Mouse (Mus musculus) activated CD4-positive, CD25-positive, alpha-beta regulatory T cell (primary cell): ENCODE results near the gene Zdhhc4. TPM values are rescaled to one million over a fixed set of nuclear protein-coding genes. Genes with fewer than 3 reads are reported as not detected.

Source experiments
- polyA plus RNA-seq, 2 experiments: library from polyadenylated mRNA; unstranded; fragments of 100-300 nt; shearing (Covaris generic); gene quantifications; one replicate each; pipeline ENCODE4 v1.2.1; 2017

Zdhhc4 gene
- polyA plus RNA-seq, result 100 to 1,000 TPM in 1 of 2 experiments, 10 to 100 TPM in 1; 90.3 to 105 TPM

DNA sequence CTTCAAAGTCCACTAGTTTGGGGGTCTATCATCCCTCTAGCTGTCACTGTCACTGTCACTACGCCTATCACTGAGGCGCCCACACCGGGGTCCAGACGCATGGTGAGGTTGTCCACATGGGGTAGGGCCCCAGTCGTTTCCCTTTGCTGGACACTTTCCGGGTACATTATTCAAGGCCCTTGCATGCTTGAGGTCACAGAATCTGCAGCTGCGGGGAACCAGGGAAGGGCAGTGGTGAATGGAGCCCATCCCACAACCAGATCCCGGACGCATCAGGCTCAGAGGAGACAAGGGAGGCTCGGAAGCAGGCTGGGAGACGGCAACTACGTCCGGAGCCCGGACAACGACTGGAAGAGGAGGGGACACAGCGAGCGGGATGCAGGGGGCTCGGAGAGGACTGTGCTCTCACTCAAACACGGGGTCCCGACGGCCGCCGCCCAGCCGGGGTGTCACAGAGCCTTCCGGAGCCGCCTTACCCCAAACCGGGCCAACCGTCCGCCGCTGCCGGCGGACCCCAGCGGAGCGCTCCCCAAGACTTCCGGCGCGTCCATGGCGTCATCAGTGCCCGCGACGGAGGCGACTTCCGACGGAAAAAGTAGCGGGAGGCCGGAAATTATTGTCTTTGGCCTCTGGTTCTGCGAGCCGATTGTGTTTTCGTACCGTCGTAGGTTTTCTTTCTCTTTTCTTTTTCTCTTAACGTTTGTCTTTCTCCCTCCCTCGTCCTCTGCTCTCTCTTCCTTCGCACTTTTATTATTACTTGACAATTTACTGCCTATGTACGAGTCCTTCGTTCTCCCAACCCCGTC is at the start of gene Zdhhc4:
Zdhhc4 (minus strand) TSS at position 567 of the 806 bp plus-strand sequence.

DNA sequence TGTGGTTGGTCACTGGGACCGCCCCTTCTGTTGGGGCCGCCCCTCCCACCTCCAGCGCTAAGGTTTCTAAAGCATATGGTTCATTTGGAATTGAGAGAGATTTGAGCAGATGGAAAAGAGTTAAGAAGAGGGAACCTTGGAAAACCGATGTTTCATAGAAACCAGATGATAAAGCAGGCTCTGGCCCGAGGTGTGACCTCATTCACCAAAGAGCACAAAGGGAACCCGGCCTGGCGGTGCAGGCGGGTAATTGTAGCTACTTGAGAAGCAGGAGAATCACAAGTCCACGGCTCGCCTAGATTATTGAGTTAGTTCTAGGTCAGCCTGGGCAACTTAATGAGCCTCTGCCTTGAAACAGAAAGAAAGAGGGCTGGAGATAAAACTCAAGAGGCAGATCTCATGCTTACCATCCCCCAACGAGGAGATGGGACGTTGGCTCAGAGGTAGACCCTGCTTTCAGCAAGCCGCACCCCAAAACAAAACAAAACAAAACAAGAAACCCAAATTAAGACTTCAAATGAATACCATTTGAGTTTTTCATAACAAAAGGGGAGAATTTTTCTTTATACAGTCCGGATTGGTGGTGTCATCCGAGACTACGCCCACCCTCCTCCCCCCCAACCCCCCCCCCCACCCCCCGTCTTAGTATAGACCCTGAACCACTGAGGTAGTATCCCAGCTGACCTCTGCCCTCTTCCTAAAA is 27.8 kb upstream of the Zdhhc4 start, which contains the start of gene Grid2ip:
Grid2ip (plus strand) TSS at position 653 of the 703 bp plus-strand sequence.

DNA sequence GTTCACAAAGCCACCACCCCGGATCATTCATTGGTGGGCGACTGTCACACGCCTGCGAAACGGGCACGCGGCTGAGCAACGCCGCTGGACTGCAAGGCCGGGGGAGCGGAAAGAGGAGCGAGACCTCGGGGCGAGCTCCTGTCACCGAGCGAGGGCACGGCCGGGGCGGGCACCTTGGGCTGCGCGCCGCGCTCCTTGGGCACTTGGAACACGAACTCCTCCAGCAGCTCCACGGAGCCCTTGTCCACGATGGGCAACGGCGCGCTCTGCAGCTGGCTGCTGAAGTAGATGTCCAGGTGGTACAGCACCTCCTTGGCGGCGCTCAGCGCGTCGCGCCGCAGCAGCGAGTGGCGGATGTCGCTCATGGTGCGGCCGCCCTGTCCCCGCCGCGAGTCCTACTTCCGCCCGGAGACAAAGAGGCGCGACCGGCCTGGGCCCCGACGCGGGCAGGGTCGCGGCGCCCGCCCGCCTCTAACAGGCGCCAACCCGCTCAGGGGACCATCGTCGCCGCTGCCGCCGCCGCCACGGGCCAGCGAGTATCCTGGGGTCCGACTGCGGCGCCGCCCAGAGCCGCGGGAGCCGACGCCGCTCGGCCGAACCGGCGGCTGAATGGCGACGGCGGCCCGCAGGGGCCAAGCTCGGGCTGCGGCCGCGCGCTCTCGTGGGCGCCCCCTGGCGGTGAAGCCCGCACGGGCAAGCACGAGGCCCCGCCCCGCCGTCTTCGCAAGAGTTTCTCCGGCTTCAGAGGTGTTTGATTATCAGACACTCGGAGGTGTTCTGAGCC is 14.1 kb downstream of the Zdhhc4 start, which contains the start of gene E130309D02Rik:
E130309D02Rik (minus strand) TSS at position 631 of the 784 bp plus-strand sequence.

DNA sequence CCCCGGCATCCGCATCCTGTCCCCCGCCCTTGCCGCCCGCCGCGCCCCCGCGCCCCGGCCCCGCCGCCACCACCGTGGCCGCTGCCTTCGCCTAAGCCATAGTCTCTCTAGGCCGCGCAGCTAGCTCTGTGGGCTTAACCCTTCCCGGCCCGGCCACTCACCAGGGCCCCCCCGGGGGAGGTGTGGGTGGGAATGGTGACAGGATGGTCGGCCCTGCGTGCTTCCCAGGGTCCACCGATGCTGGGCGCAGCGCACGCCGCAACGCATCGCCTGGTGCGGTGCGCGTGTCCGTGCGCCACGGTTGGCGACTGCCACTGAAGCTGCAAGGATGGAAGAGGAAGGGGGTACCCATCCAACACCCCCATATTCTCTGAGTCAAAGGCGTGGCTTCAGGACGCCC is 35.7 kb downstream of the Zdhhc4 start, which contains the start of gene Zfp853:
Zfp853 (minus strand) TSS at position 220 of the 400 bp plus-strand sequence.

DNA sequence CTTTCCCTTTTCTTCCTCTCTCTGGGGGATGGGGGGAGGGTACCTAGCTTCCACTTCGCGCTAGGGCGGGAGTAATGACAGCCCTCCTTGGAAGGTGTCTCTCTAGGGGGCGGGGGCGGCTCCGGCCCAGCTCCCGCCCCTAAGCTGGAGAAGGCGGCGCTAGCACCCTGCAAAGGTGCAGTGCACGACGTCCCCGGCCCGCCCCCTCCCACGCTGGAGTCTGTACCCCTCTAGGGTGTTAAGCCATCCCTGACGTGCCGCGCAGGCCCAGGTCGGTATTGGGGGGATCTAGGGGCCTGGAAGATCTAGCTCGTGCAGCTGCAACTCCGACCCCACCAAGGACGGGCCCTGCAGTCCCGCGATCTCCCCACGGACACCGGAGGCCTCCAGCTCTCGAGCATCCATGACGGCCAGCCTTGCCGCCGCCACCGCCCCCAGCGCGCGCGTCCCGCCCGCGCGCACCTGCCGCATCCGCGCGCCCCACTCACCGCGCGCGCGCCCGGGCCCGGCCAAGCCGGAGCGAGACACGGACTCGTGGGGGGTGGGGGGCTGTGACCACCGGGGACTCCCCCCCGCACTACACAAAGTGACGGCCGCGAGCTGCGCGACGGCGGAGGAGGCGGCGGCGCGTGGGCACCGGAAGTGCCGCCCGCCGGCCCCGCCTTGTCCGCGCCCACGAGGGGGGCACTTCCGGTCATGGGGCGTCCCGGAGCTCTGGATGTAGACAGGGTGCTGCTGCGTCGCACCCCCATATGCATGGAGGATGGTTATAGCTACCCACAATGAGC is 59.5 kb downstream of the Zdhhc4 start, which contains the start of gene Zfp316:
Zfp316 (minus strand) TSS at position 660 of the 788 bp plus-strand sequence.

Other genes with a start within 250 kb of the Zdhhc4 start
- 10 to 100 TPM; 28.0 to 44.2 TPM for gene Rnf216, start 216.3 kb downstream of the Zdhhc4 start, polyA plus RNA-seq
- gene Olfr718-ps1, start 181.7 kb downstream of the Zdhhc4 start, polyA plus RNA-seq, result under 1 TPM; 0.04 to 0.17 TPM
- gene Rbak, start 148.5 kb downstream of the Zdhhc4 start, polyA plus RNA-seq, result 10 to 100 TPM; 10.6 to 21.5 TPM
- gene Spdye4b, start 148.2 kb downstream of the Zdhhc4 start, polyA plus RNA-seq, result not detected
- gene Spdye4a, start 102.4 kb downstream of the Zdhhc4 start, polyA plus RNA-seq, result not detected
- gene Zfp12, start 94.1 kb downstream of the Zdhhc4 start, polyA plus RNA-seq, result 10 to 100 TPM; 13.6 to 18.5 TPM
- gene Zfp316, start 59.2 kb downstream of the Zdhhc4 start, polyA plus RNA-seq, result 1 to 10 TPM in 1 of 2 experiments, under 1 TPM in 1; 0.61 to 1.6 TPM
- not detected for gene Zfp853, start 35.6 kb downstream of the Zdhhc4 start, polyA plus RNA-seq
- gene E130309D02Rik, start 13.9 kb downstream of the Zdhhc4 start, polyA plus RNA-seq, result 10 to 100 TPM; 31.9 to 44.8 TPM
- gene Grid2ip, start 28.1 kb upstream of the Zdhhc4 start, polyA plus RNA-seq, result not detected
- 10 to 100 TPM; 33.5 to 35.0 TPM for gene Kdelr2, start 74.6 kb upstream of the Zdhhc4 start, polyA plus RNA-seq
- gene Daglb, start 135.3 kb upstream of the Zdhhc4 start, polyA plus RNA-seq, result 10 to 100 TPM in 1 of 2 experiments, 1 to 10 TPM in 1; 8.0 to 11.7 TPM
- gene Rac1, start 198.8 kb upstream of the Zdhhc4 start, polyA plus RNA-seq, result 100 to 1,000 TPM; 702 to 735 TPM